Mouse (Mus musculus) thymus, adult 2 months (tissue): ENCODE results near the gene Gm1113.

Experiments used
- CTCF ChIP-seq: fragments of 200-500 bp; IDR thresholded peaks from 2 replicates; pipeline ENCODE4 v1.5.1; 2012; ENCODE audit warnings: mild to moderate bottlenecking, control low read depth, low read length, moderate library complexity, borderline replicate concordance; ENCODE audit not compliant: control insufficient read depth, poor library complexity, insufficient read depth; ENCODE audit errors: extremely low read depth
- POLR2A ChIP-seq: fragments of 200-500 bp; IDR thresholded peaks from 2 replicates; pipeline ENCODE4 v1.6.1; 2012; ENCODE audit warnings: mild to moderate bottlenecking, low read length, control low read depth, moderate library complexity; ENCODE audit not compliant: control insufficient read depth, poor library complexity, insufficient read depth; ENCODE audit errors: extremely low read depth

- TF ChIP-seq POLR2A, result no peak
- no peak for TF ChIP-seq CTCF
Observed at GRCm38 (mm10) chr9:35467264-35467817, 50.7 kb downstream of the Gm1113 start.
